Mouse (Mus musculus) lung, embryonic 16.5 days (tissue): ENCODE measurements around the gene Ctsll3. TPM values are rescaled to one million over a fixed set of nuclear protein-coding genes. Genes with fewer than 3 reads are reported as not detected.
A peak's percentile ranks its signal among the peaks of the same experiment; 100 is the strongest.

ENCODE experiments used
- ATAC-seq: fragments of 200-750 bp; cut with Nextera tagmentation; 2 replicates; pipeline ENCODE4 v1.8.0; 2017; ENCODE audit warnings: low read depth, mild to moderate bottlenecking, moderate library complexity
- H3K27ac ChIP-seq: fragments of 300-500 bp; sonication (generic); 2 replicates; pipeline ENCODE4 v1.5.1; 2014; ENCODE audit warnings: mild to moderate bottlenecking, control low read depth, low read length
- H3K27me3 ChIP-seq: fragments of 300-500 bp; sonication (generic); 2 replicates; pipeline ENCODE4 v1.6.1; 2014; ENCODE audit warnings: low read depth, low read length, mixed read lengths; ENCODE audit not compliant: control insufficient read depth, insufficient read depth
- H3K36me3 ChIP-seq: fragments of 300-500 bp; sonication (generic); 2 replicates; pipeline ENCODE4 v1.6.1; 2014; ENCODE audit warnings: low read length; ENCODE audit not compliant: control insufficient read depth, insufficient read depth
- H3K4me1 ChIP-seq: fragments of 300-500 bp; sonication (generic); replicated peaks from 2 replicates; pipeline ENCODE4 v1.6.1; 2014; ENCODE audit warnings: low read length, mixed read lengths; ENCODE audit not compliant: control insufficient read depth, insufficient read depth
- H3K4me2 ChIP-seq: fragments of 300-500 bp; sonication (generic); 2 replicates; pipeline ENCODE4 v1.6.1; 2014; ENCODE audit warnings: low read depth, low read length, control low read depth
- H3K4me3 ChIP-seq: fragments of 300-500 bp; sonication (generic); 2 replicates; pipeline ENCODE4 v1.5.1; 2014; ENCODE audit warnings: mild to moderate bottlenecking, low read length, control low read depth
- H3K9ac ChIP-seq: fragments of 300-500 bp; sonication (generic); 2 replicates; pipeline ENCODE4 v1.6.1; 2014; ENCODE audit warnings: low read length, control low read depth
- H3K9me3 ChIP-seq: fragments of 300-500 bp; sonication (generic); 2 replicates; pipeline ENCODE4 v1.6.1; 2016; ENCODE audit warnings: low read length; ENCODE audit not compliant: control insufficient read depth
- WGBS: fragments of 180-500 bp; shearing (Covaris S2); extraction: QIAGEN DNeasy Blood & Tissue Kit; methylation state at CpG from one replicate; pipeline ENCODE4 v1.1.7; 2014; 5-methylcytosine and 5-hydroxymethylcytosine counted together
- polyA plus RNA-seq: library from polyadenylated mRNA; unstranded; fragments of >200 nt; fragmentation: Nextera tagmentation; extraction: Ambion mirVana; gene quantifications from 2 replicates; pipeline ENCODE4 v1.2.1, GENCODE M21; 2015

Gene Ctsll3
- polyA plus RNA-seq: not detected in 2 replicates

GRCm38 (mm10) chr13:60802749-60803148 lies at the start of gene Ctsll3:
TSS of gene Ctsll3 (minus strand) at chr13:60802849.
- H3K4me2 ChIP-seq: no peak within 1 kb of the TSS
- H3K4me1 ChIP-seq: no peaks in the 10 kb centered on the region
- 69% methylated on average over 1 of the region's 1 CpGs for WGBS
- no peak within 1 kb of the TSS for H3K27ac ChIP-seq
- no peaks in the 10 kb centered on the region for H3K27me3 ChIP-seq
- ATAC-seq: no peak
- H3K9ac ChIP-seq: no peak within 1 kb of the TSS
- no peak within 1 kb of the TSS for H3K4me3 ChIP-seq
- no peaks in the 10 kb centered on the region for H3K36me3 ChIP-seq
- H3K9me3 ChIP-seq: no peaks in the 10 kb centered on the region

GRCm38 (mm10) chr13:60848241-60849120 lies 45.8 kb upstream of the Ctsll3 start:
- Histone ChIP-seq H3K36me3 (no peaks in the 10 kb centered on the region), H3K9me3 (no peaks in the 10 kb centered on the region), H3K9ac (no peak overlapping the region), H3K27ac (peak overlapping the region; percentile 78), H3K4me2 (no peak overlapping the region), H3K27me3 (no peaks in the 10 kb centered on the region), H3K4me3 (no peak overlapping the region), H3K4me1 (no peaks in the 10 kb centered on the region)
- ATAC-seq: peak; percentile 80
- 76% methylated on average over 4 of the region's 4 CpGs for WGBS

GRCm38 (mm10) chr13:60843153-60843552 lies 40.5 kb upstream of the Ctsll3 start:
- H3K36me3 ChIP-seq: no peaks in the 10 kb centered on the region
- H3K27me3 ChIP-seq: no peaks in the 10 kb centered on the region
- no peak overlapping the region for H3K9ac ChIP-seq
- H3K9me3 ChIP-seq: no peaks in the 10 kb centered on the region
- no peak overlapping the region for H3K27ac ChIP-seq
- H3K4me2 ChIP-seq: no peak overlapping the region
- H3K4me1 ChIP-seq: no peaks in the 10 kb centered on the region
- ATAC-seq: no peak
- no peak overlapping the region for H3K4me3 ChIP-seq
- whole genome bisulfite sequencing: 78% methylated on average over 7 of the region's 8 CpGs

- Histone ChIP-seq H3K4me1 (no peaks in the 10 kb centered on the region), H3K4me3 (no peak overlapping the region), H3K4me2 (no peak overlapping the region), H3K9ac (no peak overlapping the region), H3K27ac (no peak overlapping the region), H3K36me3 (no peaks in the 10 kb centered on the region), H3K9me3 (no peaks in the 10 kb centered on the region), H3K27me3 (no peaks in the 10 kb centered on the region)
- ATAC-seq: no peak
- 72% methylated on average over 6 of the region's 6 CpGs for WGBS
These were observed 40.1 kb upstream of the Ctsll3 start for GRCm38 (mm10) chr13:60842703-60843102.

GRCm38 (mm10) chr13:60839353-60839902 lies 36.8 kb upstream of the Ctsll3 start:
- Histone ChIP-seq H3K27me3 (no peaks in the 10 kb centered on the region), H3K9me3 (no peaks in the 10 kb centered on the region), H3K27ac (no peak overlapping the region), H3K4me3 (no peak overlapping the region), H3K36me3 (no peaks in the 10 kb centered on the region), H3K4me2 (no peak overlapping the region), H3K4me1 (no peaks in the 10 kb centered on the region), H3K9ac (no peak overlapping the region)
- 52% methylated on average over 2 of the region's 2 CpGs for WGBS
- ATAC-seq: no peak

- ATAC-seq: no peak
- no peaks in the 10 kb centered on the region for H3K4me1 ChIP-seq
- H3K27me3 ChIP-seq: no peaks in the 10 kb centered on the region
- H3K9me3 ChIP-seq: no peaks in the 10 kb centered on the region
- H3K36me3 ChIP-seq: no peaks in the 10 kb centered on the region
- H3K4me3 ChIP-seq: no peak overlapping the region
- 60% methylated on average over 3 of the region's 3 CpGs for WGBS
- H3K9ac ChIP-seq: no peak overlapping the region
- no peak overlapping the region for H3K27ac ChIP-seq
- H3K4me2 ChIP-seq: no peak overlapping the region
These were observed 23.4 kb upstream of the Ctsll3 start for GRCm38 (mm10) chr13:60826052-60826451.

- Histone ChIP-seq H3K9ac (no peak overlapping the region), H3K36me3 (no peaks in the 10 kb centered on the region), H3K27ac (no peak overlapping the region), H3K9me3 (no peaks in the 10 kb centered on the region), H3K27me3 (no peaks in the 10 kb centered on the region), H3K4me3 (no peak overlapping the region), H3K4me1 (no peaks in the 10 kb centered on the region), H3K4me2 (no peak overlapping the region)
- ATAC-seq: no peak
- WGBS: 54% methylated on average over 3 of the region's 3 CpGs
These were observed 18.0 kb upstream of the Ctsll3 start for GRCm38 (mm10) chr13:60820486-60821175.

- no peaks in the 10 kb centered on the region for H3K27me3 ChIP-seq
- no peak overlapping the region for H3K4me3 ChIP-seq
- no peaks in the 10 kb centered on the region for H3K9me3 ChIP-seq
- no peak for ATAC-seq
- 7% methylated on average over 7 of the region's 7 CpGs for WGBS
- no peaks in the 10 kb centered on the region for H3K36me3 ChIP-seq
- H3K9ac ChIP-seq: no peak overlapping the region
- H3K4me2 ChIP-seq: no peak overlapping the region
- H3K27ac ChIP-seq: no peak overlapping the region
- no peaks in the 10 kb centered on the region for H3K4me1 ChIP-seq
These were observed 16.8 kb upstream of the Ctsll3 start for GRCm38 (mm10) chr13:60819469-60819868.

- Histone ChIP-seq H3K4me1 (no peaks in the 10 kb centered on the region), H3K36me3 (no peaks in the 10 kb centered on the region), H3K4me3 (no peak overlapping the region), H3K9me3 (no peaks in the 10 kb centered on the region), H3K27ac (no peak overlapping the region), H3K27me3 (no peaks in the 10 kb centered on the region), H3K4me2 (no peak overlapping the region), H3K9ac (no peak overlapping the region)
- no peak for ATAC-seq
- 44% methylated on average over 1 of the region's 1 CpGs for WGBS
These were observed 11.1 kb upstream of the Ctsll3 start for GRCm38 (mm10) chr13:60813722-60814121.
